Mouse (Mus musculus) granulocyte monocyte progenitor cell, adult 5-6 weeks (primary cell): ENCODE data around the gene BC051019. TPM values are rescaled to one million over a fixed set of nuclear protein-coding genes. Genes with fewer than 3 reads are reported as not detected.

Experiments used
- ATAC-seq: replicated peaks from 2 replicates; pipeline ENCODE4 v1.8.0; 2016; ENCODE audit warnings: mild to moderate bottlenecking, moderate TSS enrichment, inconsistent platforms; ENCODE audit not compliant: poor library complexity, severe bottlenecking
- total RNA-seq, 2 experiments: library from RNA; stranded (forward) in 1 of 2; stranded (reverse) in 1 of 2; fragments of 200-712, 200-1000 nt in 1 of 2; fragments of >200 nt in 1 of 2; fragmentation: Nextera tagmentation in 1 of 2; gene quantifications; 2 replicates each; pipeline ENCODE4 v1.2.3; 2014 to 2017

BC051019 gene
- total RNA-seq, 2 experiments from 2014 or later = not detected

DNA sequence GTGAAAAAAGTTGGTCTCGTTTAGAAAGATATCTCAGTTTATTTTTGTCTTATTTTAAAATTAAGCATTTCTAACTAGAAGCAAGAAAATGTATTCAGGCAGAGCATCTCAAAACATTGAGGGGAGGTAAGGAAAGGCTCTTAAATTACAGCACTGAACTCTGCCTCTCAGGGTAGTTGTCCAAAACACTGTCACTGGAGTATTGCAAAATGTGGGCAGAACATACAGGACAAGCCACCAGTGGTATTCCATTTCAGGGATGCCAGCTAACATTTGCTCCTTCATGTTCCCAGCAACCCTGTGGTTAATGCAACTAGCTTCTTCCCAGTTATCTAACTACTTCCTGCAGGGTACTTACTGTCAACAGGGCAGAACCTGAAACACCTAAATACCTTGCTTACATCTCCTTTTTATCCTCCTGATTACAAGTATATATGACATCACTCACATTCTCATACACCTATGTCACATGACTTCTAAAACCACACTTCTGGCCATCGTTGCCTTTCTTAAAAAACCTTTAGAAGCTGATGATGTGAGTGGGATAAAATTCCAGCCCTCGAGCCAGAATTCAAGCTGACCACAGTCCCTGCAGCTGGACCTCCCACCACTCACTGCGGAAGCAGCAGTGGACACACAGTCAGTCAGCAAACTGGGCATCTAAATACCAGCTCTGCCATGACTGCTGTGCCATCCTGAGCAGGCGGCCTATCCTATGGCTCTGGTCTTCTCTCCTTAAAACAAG is 54.1 kb downstream of the BC051019 start:
- no peak for ATAC-seq

DNA sequence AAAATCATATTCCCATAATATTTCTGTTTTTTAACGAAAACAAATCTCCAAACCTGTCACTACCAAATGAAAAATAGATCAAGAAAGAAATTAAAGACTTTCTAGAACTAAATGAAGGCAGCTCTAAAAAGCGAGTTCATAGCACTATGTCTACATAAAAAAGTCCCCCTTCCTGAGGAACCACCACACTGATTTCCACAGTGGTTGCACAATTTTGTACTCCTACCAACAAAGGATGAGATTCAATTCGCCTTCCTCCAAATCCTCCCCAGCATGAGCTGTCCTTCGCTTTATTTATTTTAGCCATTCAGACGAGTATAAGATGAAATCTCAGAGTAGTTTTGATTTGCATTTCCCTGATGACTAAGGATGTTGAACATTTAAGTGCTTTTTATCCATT is 57.0 kb downstream of the BC051019 start:
- no peak for ATAC-seq

DNA sequence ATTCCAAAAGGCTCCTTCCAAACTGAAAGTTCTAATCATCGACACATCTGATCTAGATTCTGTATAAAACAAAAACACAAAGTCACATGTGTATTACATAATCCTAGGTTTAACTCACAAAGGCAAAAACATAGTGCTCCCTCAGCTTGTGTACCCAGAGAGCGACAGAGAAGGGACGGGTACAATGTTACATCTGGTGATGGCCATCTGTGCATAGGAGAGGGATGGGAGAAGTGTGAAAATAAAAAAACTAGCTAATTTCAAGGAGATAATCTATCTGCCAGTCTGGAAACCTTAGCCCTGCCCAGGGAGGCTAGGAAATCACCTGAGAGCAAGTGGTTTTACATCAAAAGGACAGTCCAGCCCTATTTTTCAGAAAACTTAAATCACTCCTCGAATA is 61.0 kb downstream of the BC051019 start:
- no peak for ATAC-seq

Other genes with a start within 250 kb of the BC051019 start
- 0.11 TPM in 1 of 2 replicates, not detected in the other for gene Trim66, start 215.7 kb downstream of the BC051019 start, total RNA-seq (2014; fragmentation: Nextera tagmentation)
- 0.09 TPM in 1 of 2 replicates, not detected in the other for gene Trim66, start 215.7 kb downstream of the BC051019 start, total RNA-seq (2017)
- gene Rpl27a, start 204.7 kb downstream of the BC051019 start, total RNA-seq (2014; fragmentation: Nextera tagmentation) = 686 and 801 TPM in 2 replicates
- gene Rpl27a, start 204.7 kb downstream of the BC051019 start, total RNA-seq (2017) = 939 and 1,342 TPM in 2 replicates
- gene St5, start 20.2 kb downstream of the BC051019 start, total RNA-seq (2014; fragmentation: Nextera tagmentation) = 0.49 TPM in 1 of 2 replicates, not detected in the other
- gene St5, start 20.2 kb downstream of the BC051019 start, total RNA-seq (2017) = 0.72 and 1.6 TPM in 2 replicates
- 44.7 and 52.5 TPM in 2 replicates for gene Akip1, start 20.2 kb downstream of the BC051019 start, total RNA-seq (2014; fragmentation: Nextera tagmentation)
- gene Akip1, start 20.2 kb downstream of the BC051019 start, total RNA-seq (2017) = 20.8 and 25.9 TPM in 2 replicates
- not detected in 2 replicates for gene Ascl3, start 7.9 kb upstream of the BC051019 start, total RNA-seq (2014; fragmentation: Nextera tagmentation)
- gene Ascl3, start 7.9 kb upstream of the BC051019 start, total RNA-seq (2017) = not detected in 2 replicates
- gene Tmem9b, start 29.0 kb upstream of the BC051019 start, total RNA-seq (2014; fragmentation: Nextera tagmentation) = 29.3 and 33.6 TPM in 2 replicates
- gene Tmem9b, start 29.0 kb upstream of the BC051019 start, total RNA-seq (2017) = 20.3 and 28.0 TPM in 2 replicates
- gene Nrip3, start 58.2 kb upstream of the BC051019 start, total RNA-seq (2014; fragmentation: Nextera tagmentation) = not detected in 2 replicates
- not detected in 2 replicates for gene Nrip3, start 58.2 kb upstream of the BC051019 start, total RNA-seq (2017)
- gene Scube2, start 141.8 kb upstream of the BC051019 start, total RNA-seq (2014; fragmentation: Nextera tagmentation) = not detected in 2 replicates
- gene Scube2, start 141.8 kb upstream of the BC051019 start, total RNA-seq (2017) = not detected in 2 replicates
- 79.8 and 85.7 TPM in 2 replicates for gene Dennd5a, start 236.6 kb upstream of the BC051019 start, total RNA-seq (2014; fragmentation: Nextera tagmentation)
- 52.4 and 56.1 TPM in 2 replicates for gene Dennd5a, start 236.6 kb upstream of the BC051019 start, total RNA-seq (2017)